Mouse (Mus musculus): ENCODE data around the gene Treh. TPM values are rescaled to one million over a fixed set of nuclear protein-coding genes. Genes with fewer than 3 reads are reported as not detected.

Treh gene
- polyA plus RNA-seq, 1 experiment from 2014 or later, result not detected

DNA sequence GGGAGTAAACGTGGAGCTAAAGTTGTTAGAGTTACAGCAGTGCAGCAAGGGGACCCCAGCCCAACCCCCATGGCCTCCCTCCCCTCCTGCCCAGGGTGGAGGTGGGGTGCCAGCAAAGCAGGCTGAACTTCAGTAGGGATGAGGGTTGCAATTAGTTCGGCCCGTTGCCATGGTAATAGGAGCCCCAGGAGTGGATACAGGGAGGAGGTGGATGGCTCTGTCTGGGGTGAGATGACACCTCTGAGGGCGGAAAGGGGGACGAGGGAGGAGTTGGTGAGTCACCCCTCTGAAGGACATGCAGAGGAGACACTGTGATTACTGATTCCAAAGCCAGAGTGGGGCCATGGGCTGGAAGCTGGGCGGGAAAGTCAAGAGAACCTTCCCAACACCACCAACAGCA is 35.9 kb downstream of the Treh start:
- ATAC-seq (ENCODE audit: low FRiP score), result peak; percentile 46; the same call in 1 of the 2 replicates
- H3K27me3 ChIP-seq, result no peaks in the 10 kb centered on the region
- H3K4me3 ChIP-seq, result peak overlapping the region; percentile 26; the same call in 1 of the 2 replicates
- no peak overlapping the region for H3K27ac ChIP-seq
- H3K36me3 ChIP-seq, result peaks cover 86% of the 10 kb centered on the region
- peak overlapping the region; percentile 55 for H3K4me2 ChIP-seq (replicated peaks)
- WGBS, result 18% methylated on average over 6 of the region's 6 CpGs
- peaks cover 26% of the 10 kb centered on the region for H3K4me1 ChIP-seq
- H3K9ac ChIP-seq, result peak overlapping the region; percentile 18; the same call in 1 of the 2 replicates
- H3K9me3 ChIP-seq (replicated peaks), result no peaks in the 10 kb centered on the region

DNA sequence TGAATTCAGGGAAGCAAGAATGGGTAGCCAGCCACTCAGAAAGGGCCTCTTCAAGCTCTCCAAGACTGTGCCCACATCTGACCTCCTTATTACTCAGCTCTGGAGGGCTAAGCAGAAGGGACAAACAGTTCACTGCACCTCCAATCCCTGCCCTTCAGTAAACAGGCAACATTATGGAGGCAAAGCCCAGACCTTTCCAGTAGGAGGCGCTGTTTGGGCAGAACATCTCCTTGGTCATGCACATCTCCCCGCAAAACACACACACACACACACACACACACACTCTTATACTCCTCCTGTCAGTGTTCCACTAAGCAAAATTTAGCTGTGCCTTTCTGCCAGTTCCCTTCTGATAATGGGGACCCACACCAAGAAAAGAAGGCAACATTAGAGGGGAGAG is 36.6 kb downstream of the Treh start:
- no peak for ATAC-seq (ENCODE audit: low FRiP score)
- peaks cover 26% of the 10 kb centered on the region for H3K4me1 ChIP-seq
- H3K9me3 ChIP-seq (replicated peaks), result no peaks in the 10 kb centered on the region
- no peak overlapping the region for H3K9ac ChIP-seq
- 39% methylated on average over 2 of the region's 2 CpGs for WGBS
- no peak overlapping the region for H3K4me3 ChIP-seq
- H3K27me3 ChIP-seq, result no peaks in the 10 kb centered on the region
- no peak overlapping the region for H3K4me2 ChIP-seq (replicated peaks)
- H3K36me3 ChIP-seq, result peaks cover 87% of the 10 kb centered on the region
- H3K27ac ChIP-seq, result no peak overlapping the region

- Histone ChIP-seq H3K36me3 (peaks cover 87% of the 10 kb centered on the region), H3K9ac (no peak overlapping the region), H3K4me2 (replicated peaks) (no peak overlapping the region), H3K27me3 (no peaks in the 10 kb centered on the region), H3K4me3 (no peak overlapping the region), H3K9me3 (replicated peaks) (no peaks in the 10 kb centered on the region), H3K4me1 (peaks cover 26% of the 10 kb centered on the region), H3K27ac (no peak overlapping the region)
- no peak for ATAC-seq (ENCODE audit: low FRiP score)
- 83% methylated on average over 5 of the region's 5 CpGs for WGBS
Observed at GRCm38 (mm10) chr9:44710213-44710612, 37.2 kb downstream of the Treh start.

DNA sequence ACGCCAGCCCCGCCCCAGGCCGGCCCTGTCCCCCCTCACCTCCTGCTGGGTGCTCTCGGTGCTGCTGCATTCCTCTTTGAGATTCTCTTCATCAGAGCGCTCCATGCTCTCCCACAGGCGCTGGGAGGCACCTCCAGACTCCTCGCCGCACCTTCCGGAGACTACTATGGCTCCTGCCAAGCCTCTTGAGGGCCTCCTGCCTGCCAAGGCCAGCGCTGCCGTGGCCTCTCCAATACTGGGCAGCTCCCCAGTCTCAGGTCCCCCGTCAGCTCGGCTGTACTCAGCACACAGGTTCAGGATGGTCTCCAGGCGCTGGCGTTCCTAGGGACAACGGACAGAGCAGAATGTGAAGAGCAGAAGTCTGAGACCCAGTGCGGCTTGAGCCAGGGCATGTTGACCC is 38.6 kb downstream of the Treh start:
- ATAC-seq (ENCODE audit: low FRiP score), result no peak
- no peaks in the 10 kb centered on the region for H3K27me3 ChIP-seq
- no peak overlapping the region for H3K4me2 ChIP-seq (replicated peaks)
- H3K36me3 ChIP-seq, result peaks cover 87% of the 10 kb centered on the region
- H3K9me3 ChIP-seq (replicated peaks), result no peaks in the 10 kb centered on the region
- WGBS, result 65% methylated on average over 17 of the region's 17 CpGs
- H3K4me1 ChIP-seq, result peaks cover 26% of the 10 kb centered on the region
- no peak overlapping the region for H3K4me3 ChIP-seq
- H3K9ac ChIP-seq, result no peak overlapping the region
- no peak overlapping the region for H3K27ac ChIP-seq

- H3K9ac ChIP-seq, result no peak overlapping the region
- no peak for ATAC-seq (ENCODE audit: low FRiP score)
- H3K4me1 ChIP-seq, result peaks cover 26% of the 10 kb centered on the region
- no peaks in the 10 kb centered on the region for H3K27me3 ChIP-seq
- H3K36me3 ChIP-seq, result peaks cover 84% of the 10 kb centered on the region
- H3K27ac ChIP-seq, result no peak overlapping the region
- no peak overlapping the region for H3K4me2 ChIP-seq (replicated peaks)
- WGBS, result 85% methylated on average over 6 of the region's 6 CpGs
- no peak overlapping the region for H3K4me3 ChIP-seq
- no peaks in the 10 kb centered on the region for H3K9me3 ChIP-seq (replicated peaks)
Observed at GRCm38 (mm10) chr9:44713080-44713479, 40.0 kb downstream of the Treh start.

DNA sequence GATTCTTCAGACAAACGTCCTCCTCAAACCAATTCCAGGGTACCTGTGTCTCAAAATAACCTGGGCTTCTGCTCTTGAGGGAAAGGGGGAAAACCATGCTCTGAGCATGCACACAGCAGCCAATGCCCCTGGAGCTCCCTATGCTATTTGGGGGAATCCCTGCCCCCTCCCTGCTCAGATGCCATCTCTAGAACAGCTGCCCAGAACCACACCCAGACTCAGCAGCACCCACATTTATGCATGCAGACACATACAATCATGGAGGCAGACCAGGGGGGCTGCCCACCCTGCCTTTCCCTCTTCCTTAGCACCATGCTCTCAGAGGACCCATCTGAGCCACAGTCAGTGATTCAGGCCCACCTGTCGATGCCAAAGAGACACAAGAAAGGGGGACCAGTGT is 40.5 kb downstream of the Treh start:
- H3K9me3 ChIP-seq (replicated peaks), result no peaks in the 10 kb centered on the region
- no peak overlapping the region for H3K4me2 ChIP-seq (replicated peaks)
- H3K9ac ChIP-seq, result no peak overlapping the region
- no peaks in the 10 kb centered on the region for H3K27me3 ChIP-seq
- peaks cover 21% of the 10 kb centered on the region for H3K4me1 ChIP-seq
- WGBS, result 83% methylated on average over 2 of the region's 2 CpGs
- H3K36me3 ChIP-seq, result peaks cover 84% of the 10 kb centered on the region
- no peak overlapping the region for H3K27ac ChIP-seq
- no peak for ATAC-seq (ENCODE audit: low FRiP score)
- H3K4me3 ChIP-seq, result no peak overlapping the region

- 90% methylated on average over 17 of the region's 17 CpGs for WGBS
- no peak for ATAC-seq (ENCODE audit: low FRiP score)
- H3K36me3 ChIP-seq, result peaks cover 78% of the 10 kb centered on the region
- H3K4me3 ChIP-seq, result no peak overlapping the region
- H3K4me1 ChIP-seq, result peaks cover 19% of the 10 kb centered on the region
- H3K27me3 ChIP-seq, result no peaks in the 10 kb centered on the region
- H3K9ac ChIP-seq, result no peak overlapping the region
- no peaks in the 10 kb centered on the region for H3K9me3 ChIP-seq (replicated peaks)
- H3K27ac ChIP-seq, result no peak overlapping the region
- no peak overlapping the region for H3K4me2 ChIP-seq (replicated peaks)
Observed at GRCm38 (mm10) chr9:44715109-44715508, 42.1 kb downstream of the Treh start.

GRCm38 (mm10) chr9:44715705-44716362 is 42.8 kb downstream of the Treh start:
- Histone ChIP-seq H3K36me3 (peaks cover 71% of the 10 kb centered on the region), H3K4me1 (peaks cover 26% of the 10 kb centered on the region), H3K9me3 (replicated peaks) (no peaks in the 10 kb centered on the region), H3K9ac (no peak overlapping the region), H3K27me3 (no peaks in the 10 kb centered on the region), H3K4me3 (no peak overlapping the region), H3K27ac (no peak overlapping the region), H3K4me2 (replicated peaks) (no peak overlapping the region)
- WGBS, result 92% methylated on average over 29 of the region's 29 CpGs
- ATAC-seq (ENCODE audit: low FRiP score), result no peak

DNA sequence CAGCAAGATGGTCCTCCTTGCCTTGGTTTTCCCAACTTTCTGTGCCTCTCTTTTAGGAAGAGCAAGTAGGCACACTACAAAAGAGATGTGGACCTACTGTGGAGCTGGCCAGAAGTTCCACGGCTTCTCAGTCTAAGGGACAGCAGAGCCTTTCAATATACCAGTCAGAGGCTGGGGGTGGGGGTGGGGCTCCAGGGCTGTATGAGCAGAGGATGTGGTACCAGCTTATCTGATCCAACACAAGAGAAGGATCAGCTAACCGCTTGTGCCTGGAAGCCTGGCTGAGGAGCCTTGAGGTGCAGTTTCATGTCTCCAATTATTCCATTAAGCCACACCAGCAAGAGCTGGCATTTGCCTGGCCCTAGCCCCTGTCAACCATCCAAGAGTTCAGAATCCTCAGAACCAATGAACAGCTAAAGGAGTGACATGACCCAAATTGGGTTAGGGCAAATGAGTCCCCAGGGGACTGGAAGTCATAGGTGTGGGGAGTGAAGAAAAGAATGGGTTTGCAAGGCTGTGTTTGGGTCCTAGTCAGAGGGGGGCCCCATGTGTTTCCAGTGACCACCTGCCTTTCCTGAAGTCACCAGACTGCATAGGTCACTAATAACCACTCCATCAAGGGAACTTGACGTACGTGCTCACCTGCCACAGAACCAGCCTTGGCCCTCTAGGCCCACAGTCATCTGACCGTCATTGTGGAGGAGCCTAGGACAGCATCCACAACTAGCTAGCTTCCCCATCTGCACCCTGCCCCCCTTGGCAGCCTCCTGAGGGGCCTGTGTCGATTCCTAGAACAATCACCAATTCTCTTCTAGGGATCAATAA is 44.2 kb downstream of the Treh start:
- peaks cover 57% of the 10 kb centered on the region for H3K36me3 ChIP-seq
- ATAC-seq (ENCODE audit: low FRiP score), result no peak
- no peak overlapping the region for H3K4me2 ChIP-seq (replicated peaks)

GRCm38 (mm10) chr9:44717822-44718242 is 44.8 kb downstream of the Treh start:
- H3K27ac ChIP-seq, result no peak overlapping the region
- peaks cover 51% of the 10 kb centered on the region for H3K36me3 ChIP-seq
- ATAC-seq (ENCODE audit: low FRiP score), result no peak
- H3K9ac ChIP-seq, result no peak overlapping the region; the same call in 1 of the 2 replicates
- WGBS, result 84% methylated on average over 10 of the region's 10 CpGs
- H3K27me3 ChIP-seq, result no peaks in the 10 kb centered on the region
- no peak overlapping the region for H3K4me2 ChIP-seq (replicated peaks)
- no peaks in the 10 kb centered on the region for H3K9me3 ChIP-seq (replicated peaks)
- H3K4me3 ChIP-seq, result no peak overlapping the region
- peaks cover 35% of the 10 kb centered on the region for H3K4me1 ChIP-seq

More for the DNA sequence above, 44.2 kb downstream of the Treh start:
- Histone ChIP-seq H3K4me3 (no peak overlapping the region), H3K4me1 (peaks cover 30% of the 10 kb centered on the region), H3K9me3 (replicated peaks) (no peaks in the 10 kb centered on the region), H3K27ac (no peak overlapping the region), H3K9ac (no peak overlapping the region), H3K27me3 (no peaks in the 10 kb centered on the region)
- WGBS, result 84% methylated on average over 6 of the region's 6 CpGs

- Histone ChIP-seq H3K9ac (peak overlapping the region; percentile 95; the same call in 1 of the 2 replicates), H3K4me2 (replicated peaks) (peak overlapping the region; percentile 90), H3K27me3 (no peaks in the 10 kb centered on the region), H3K4me3 (no peak overlapping the region), H3K9me3 (replicated peaks) (no peaks in the 10 kb centered on the region), H3K27ac (no peak overlapping the region), H3K4me1 (peaks cover 44% of the 10 kb centered on the region), H3K36me3 (peaks cover 38% of the 10 kb centered on the region)
- WGBS, result 94% methylated on average over 12 of the region's 12 CpGs
- ATAC-seq (ENCODE audit: low FRiP score), result no peak
Observed at GRCm38 (mm10) chr9:44718937-44719631, 46.1 kb downstream of the Treh start.

DNA sequence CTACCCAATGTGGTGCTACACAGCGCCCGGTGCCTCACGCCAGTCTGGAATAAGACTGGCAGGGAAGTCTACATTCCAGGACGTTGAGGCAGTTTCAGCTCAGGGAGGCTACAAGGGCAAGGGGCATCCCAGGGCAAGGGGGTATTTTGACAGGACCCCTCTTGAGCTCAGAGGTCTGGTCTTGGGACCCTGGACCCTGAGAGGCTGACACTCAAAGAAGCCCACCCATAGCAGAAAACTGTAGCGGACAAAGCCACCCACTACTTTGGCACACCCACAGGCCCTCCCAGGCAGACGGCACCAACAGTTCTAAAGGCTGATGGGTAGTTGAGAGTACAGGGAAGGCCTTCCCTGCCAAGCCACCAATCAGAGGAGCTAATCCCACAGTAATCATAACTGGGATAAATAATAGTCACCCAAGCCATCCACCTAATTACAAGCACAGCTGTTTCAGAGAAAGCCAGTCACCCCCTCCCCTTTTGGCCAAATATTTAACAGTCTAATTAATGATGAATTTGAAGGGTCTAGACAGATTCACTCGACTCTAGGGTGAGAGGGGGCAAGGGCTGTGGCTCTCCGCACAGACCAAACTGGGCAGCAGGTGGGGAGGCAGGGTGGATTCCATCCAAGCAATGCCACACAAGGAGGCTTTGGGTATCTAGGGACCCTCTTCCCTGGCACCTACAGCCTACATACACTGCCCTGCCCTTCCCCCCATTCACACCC is 46.8 kb downstream of the Treh start:
- ATAC-seq (ENCODE audit: low FRiP score), result no peak
- WGBS, result 68% methylated on average over 8 of the region's 8 CpGs
- peak overlapping the region; percentile 95 for H3K9ac ChIP-seq
- H3K27ac ChIP-seq, result no peak overlapping the region
- H3K4me2 ChIP-seq (replicated peaks), result peak overlapping the region; percentile 90
- peaks cover 31% of the 10 kb centered on the region for H3K36me3 ChIP-seq
- H3K4me1 ChIP-seq, result peaks cover 51% of the 10 kb centered on the region
- H3K27me3 ChIP-seq, result no peaks in the 10 kb centered on the region
- peak overlapping the region; percentile 79 for H3K4me3 ChIP-seq
- H3K9me3 ChIP-seq (replicated peaks), result no peaks in the 10 kb centered on the region
